Mouse (Mus musculus) thymus, postnatal 10 days (tissue): ENCODE measurements around the gene Itgb5.
A peak's percentile ranks its signal among the peaks of the same experiment; 100 is the strongest.

ENCODE experiments used
- DNase-seq, 2 experiments: peaks; one replicate each; pipeline ENCODE4 v3.0.0; 2021; ENCODE audit warnings: low spot score in 2 of 2

The Itgb5 gene

DNA sequence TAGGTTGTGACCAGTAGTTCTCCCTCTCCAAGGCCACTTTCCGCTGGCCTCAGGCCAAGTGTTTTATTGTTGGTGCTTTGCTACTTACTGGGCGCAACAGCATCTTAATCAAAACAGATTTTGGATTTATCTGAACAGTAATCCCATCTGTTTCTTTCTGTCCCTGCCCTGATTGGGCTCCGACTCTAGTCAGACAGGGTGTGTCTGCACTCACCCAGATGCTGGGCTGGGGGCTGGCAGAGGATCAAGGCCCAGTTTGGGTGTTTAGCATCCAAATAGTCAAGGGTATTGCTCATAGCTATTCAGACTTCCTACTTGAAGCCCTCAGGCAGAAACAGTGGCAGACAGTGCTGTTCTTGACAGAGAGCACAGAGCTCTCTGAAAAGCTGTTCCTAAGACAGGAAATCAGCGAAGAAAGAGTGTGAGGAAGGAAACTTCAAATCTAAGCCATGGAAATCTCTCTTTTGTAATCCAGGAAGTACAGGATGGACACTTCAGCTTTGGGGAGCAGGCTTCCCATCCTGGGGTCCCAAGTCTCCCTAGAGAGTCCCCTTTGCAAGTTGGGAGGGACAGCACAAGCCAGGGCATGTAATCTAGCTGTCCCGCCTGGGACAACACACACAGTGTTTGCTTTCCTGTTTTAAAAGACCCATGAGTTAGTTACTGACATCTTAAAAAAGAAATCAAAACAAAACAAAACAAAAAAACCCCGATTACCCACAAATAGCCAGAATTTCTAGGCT lies 48.7 kb downstream of the Itgb5 start:
- no peak for DNase-seq

DNA sequence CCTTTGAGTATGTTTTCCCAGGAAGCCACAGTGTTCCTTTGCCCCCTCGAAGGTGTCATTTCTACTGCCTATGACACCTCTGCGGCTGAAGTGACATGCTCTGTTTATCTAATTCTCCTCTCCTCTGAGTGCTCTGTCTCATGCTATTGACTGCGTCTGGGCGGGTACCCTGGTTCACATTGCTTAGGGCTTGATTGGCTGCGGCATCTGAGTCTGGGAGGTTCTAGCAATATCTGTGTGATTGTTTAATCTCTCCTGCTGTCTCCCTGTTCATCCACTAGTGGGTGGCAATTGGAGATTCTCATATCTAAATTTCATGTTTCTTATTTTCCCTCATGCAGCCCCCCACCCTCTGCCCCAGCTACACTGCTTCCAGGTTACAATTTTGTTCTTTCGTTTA lies 49.6 kb downstream of the Itgb5 start:
- DNase-seq = no peak

- no peak for DNase-seq
Measured at GRCm38 (mm10) chr16:33879556-33879955, 50.1 kb downstream of the Itgb5 start.

- no peak for DNase-seq
Measured at GRCm38 (mm10) chr16:33880765-33881164, 51.3 kb downstream of the Itgb5 start.

DNA sequence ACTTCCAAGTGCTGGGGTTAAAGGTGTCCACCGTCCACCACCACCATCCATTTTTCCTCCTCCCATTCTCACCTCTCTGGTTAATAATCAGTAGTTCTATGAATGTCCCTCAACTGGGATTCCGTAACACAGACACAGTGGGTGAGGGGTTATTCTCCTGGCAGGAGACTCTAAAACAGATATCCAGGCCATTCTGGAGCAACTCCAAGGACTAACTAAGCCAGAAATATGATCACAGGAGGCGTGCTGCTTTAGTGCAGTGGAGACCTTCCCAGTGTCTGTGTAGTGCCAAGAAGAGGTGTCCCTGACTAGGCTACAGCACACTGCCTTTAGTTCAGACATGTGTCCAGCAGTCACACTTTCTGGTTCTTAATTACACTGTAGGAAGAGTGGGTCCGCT lies 53.1 kb downstream of the Itgb5 start:
- no peak for DNase-seq

GRCm38 (mm10) chr16:33883046-33883975 lies 53.8 kb downstream of the Itgb5 start:
- DNase-seq = no peak

DNA sequence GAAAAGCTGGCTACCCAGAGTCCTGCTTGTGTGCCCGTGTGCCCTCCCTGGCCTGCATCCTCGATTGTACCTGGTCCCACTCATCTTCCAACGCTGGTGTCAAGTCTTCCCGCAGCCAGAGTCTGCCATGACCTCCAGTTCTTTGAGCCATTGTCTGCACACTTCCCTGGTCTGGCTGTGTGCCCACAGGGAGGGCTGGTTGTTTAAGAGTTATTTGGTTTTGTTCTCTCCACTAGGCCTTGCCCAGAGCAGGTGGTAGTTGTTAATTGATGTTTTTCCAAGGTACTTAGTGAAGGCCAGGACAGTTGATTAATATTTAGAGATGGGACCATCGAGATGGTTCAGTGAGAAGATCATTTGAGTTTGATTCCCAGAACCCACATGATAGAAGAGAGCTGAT lies 54.7 kb downstream of the Itgb5 start:
- DNase-seq = no peak

GRCm38 (mm10) chr16:33885021-33885471 lies 55.6 kb downstream of the Itgb5 start:
- peak in 1 of 2 experiments; percentile 15 for DNase-seq

DNA sequence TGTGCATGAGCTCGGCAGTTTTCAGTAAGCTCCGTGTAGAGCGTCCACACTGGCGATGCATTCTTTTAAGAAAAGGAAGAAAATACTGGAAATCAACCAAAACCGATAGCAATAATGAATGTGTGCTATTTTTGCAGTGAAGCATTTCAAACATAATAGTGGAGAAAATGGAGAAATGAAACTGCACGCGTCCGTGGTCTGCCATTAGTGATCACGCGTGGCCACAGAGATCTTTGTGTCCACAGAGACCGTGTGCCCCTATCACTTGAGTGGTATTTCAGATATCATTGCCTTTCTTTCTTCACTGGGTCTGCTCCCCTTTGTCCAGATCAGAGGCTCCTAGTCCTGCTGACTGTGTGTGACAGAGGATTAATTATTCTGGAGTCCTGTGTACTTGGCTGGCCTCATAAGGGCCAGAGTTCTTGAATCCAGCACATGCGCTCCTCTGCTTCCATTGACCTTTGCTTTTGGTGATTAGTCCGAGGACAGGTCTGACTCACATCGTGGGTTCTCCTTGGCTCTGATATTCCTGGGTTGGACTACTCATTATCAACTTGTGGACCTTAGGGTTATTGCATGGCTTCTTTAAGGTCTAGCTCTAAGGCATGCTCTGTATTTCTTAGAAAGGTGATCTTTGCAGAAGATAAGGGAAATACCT lies 56.3 kb downstream of the Itgb5 start:
- DNase-seq = no peak

GRCm38 (mm10) chr16:33886665-33887064 lies 57.2 kb downstream of the Itgb5 start:
- DNase-seq = no peak

DNA sequence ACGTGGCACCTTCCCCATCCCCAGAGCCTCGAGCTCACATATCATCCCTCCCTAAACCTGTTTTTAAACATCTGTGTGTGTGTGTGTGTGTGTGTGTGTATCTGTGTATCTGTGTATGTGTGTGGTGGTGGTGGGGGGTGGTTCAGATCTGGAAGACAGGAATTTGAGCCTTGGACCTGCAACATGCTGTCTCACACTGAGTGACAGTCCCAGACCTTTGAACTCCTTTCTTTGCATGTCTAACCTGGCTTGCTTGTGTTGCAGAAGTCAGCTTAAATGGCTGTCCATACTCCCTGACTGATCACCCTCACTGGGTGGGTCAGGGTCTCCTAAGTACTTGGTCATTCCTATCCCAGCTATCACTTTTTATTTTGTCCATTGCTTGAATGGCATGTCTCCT lies 58.5 kb downstream of the Itgb5 start:
- DNase-seq = no peak

DNA sequence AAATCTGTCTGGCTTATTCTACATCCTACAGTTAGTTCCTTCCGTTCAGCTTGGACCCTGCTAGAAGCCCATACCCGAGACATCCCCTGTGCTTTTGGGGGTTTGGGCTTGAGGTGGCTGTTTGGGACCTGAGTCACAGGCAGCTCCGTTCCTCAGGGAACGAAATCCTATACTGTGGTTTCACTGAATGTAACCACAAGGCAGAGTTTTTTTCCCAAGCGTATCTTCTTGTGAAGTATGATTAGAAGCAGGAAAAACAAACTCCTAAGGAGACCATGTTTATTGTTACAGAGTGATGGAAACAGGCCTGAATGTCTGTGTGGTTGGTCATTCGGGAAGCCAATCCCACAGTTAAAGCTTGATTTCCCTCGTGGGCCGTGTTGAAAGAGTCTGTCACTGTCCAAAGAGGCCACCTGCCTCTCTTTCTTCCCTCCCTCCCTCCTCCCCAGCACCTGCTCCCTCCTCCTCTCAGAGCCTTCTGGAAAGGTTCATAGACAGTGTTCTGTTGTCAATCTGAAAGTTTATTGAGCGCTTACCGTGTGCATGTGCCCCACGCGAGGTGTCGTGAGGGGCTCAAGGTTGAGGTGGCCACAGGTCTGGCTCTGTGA lies 59.6 kb downstream of the Itgb5 start:
- DNase-seq = no peak

DNA sequence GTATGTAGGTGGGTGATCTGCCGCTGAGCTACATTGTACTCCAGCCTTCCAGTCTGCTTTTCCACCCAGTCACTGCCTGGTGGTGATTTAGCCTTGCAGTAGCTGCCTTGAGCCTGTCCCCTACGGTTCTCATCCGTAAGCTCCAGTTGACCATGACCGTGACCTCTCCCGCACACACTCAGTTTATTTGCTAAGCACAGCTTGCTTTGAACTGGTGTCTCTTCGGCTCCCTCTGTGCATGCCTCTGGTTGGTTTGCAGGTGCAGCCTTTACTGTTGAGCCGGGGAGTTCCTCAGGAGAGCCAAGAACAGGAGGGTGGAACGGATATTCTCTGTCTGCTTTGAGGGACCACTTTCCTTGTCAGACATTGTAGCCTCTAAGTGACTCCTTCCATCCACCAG lies 61.6 kb downstream of the Itgb5 start:
- no peak for DNase-seq

GRCm38 (mm10) chr16:33891561-33892281 lies 62.3 kb downstream of the Itgb5 start:
- DNase-seq = no peak

- no peak for DNase-seq
Measured at GRCm38 (mm10) chr16:33892539-33892938, 63.1 kb downstream of the Itgb5 start.

DNA sequence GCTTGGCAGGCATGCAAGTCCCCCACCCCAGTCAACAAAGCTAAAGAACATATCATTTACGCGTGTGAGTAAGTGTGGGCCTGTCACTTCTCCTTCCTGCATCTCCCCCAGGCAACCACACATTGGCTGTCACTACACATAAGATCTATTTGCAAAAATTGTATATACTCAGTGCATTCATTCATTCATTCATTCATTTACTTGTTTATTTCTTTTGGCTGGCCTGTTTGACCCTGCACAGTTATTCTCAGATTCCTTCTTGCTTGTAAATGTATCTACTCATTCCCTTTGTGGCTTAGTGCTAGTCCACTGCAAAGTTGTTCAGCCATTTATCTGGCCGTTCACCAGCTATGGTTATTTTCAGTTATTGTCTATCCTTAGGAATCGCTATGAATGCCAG lies 64.3 kb downstream of the Itgb5 start:
- DNase-seq = no peak

GRCm38 (mm10) chr16:33894449-33894848 lies 65.0 kb downstream of the Itgb5 start:
- DNase-seq = no peak

- no peak for DNase-seq
Measured at GRCm38 (mm10) chr16:33895690-33896089, 66.2 kb downstream of the Itgb5 start.

GRCm38 (mm10) chr16:33896801-33897200 lies 67.3 kb downstream of the Itgb5 start:
- no peak for DNase-seq

- DNase-seq = no peak
Measured at GRCm38 (mm10) chr16:33903664-33904441, 74.4 kb downstream of the Itgb5 start.
